Mouse (Mus musculus): Measurements from ENCODE around the gene Jhy. TPM values are rescaled to one million over a fixed set of nuclear protein-coding genes. Genes with fewer than 3 reads are reported as not detected.

Jhy gene
- polyA plus RNA-seq, 1 experiment from 2014 or later = 0.38 TPM

DNA sequence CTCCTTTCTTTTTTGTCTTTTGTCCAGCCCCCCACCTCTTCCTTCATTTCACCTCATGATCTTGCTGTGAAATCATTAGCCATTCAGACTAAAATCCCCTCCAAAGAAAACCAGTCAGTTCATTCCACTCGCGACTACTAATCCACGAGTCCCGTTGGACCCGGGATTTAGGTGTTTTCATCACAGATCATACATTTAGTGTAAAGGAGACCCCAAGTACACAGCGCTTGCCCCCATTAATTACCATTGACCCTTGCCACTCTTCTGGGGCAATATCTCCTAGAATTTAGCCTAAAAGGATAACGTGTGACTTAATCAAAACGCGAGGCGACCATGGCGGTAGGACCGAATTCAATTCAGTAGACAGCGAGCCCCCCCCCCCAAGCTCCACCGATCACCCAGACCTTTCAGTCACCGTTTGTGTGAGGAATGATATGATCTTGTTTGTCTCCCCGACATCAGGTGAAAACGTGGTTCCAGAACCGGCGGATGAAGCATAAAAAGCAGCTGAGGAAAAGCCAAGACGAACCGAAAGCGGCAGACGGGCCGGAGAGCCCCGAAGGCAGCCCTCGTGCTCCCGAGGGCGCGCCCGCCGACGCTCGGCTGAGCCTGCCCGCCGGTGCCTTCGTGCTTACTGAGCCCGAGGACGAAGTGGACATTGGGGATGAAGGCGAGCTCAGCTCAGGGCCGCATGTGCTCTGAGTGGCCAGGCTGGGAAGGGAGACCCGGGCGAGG is 86.6 kb downstream of the Jhy start:
- Histone ChIP-seq H3K9me3 (replicated peaks; ENCODE audit: control insufficient read depth, low read length) (no peaks in the 10 kb centered on the region), H3K27ac (replicated peaks; ENCODE audit: low read depth, low read length) (no peak overlapping the region), H3K27me3 (ENCODE audit: control insufficient read depth, insufficient read depth, low read length) (peaks cover 73% of the 10 kb centered on the region), H3K4me3 (ENCODE audit: low read depth, low read length) (no peak overlapping the region), H3K4me2 (ENCODE audit: low read depth, low read length) (peak overlapping the region; percentile 13; the same call in 1 of the 2 replicates), H3K36me3 (replicated peaks; ENCODE audit: control insufficient read depth, insufficient read depth, low read depth, low read length) (no peaks in the 10 kb centered on the region), H3K4me1 (ENCODE audit: control insufficient read depth, insufficient read depth, low read length) (no peaks in the 10 kb centered on the region; the same call in 1 of the 2 replicates), H3K9ac (replicated peaks; ENCODE audit: low read length) (no peak overlapping the region)
- WGBS = 1% methylated on average over 42 of the region's 42 CpGs
- DNase-seq (ENCODE audit: low spot score) (no peak), ATAC-seq (replicated peaks; ENCODE audit: insufficient number of reproducible peaks, low FRiP score, low TSS enrichment, low read depth) (no peak)

DNA sequence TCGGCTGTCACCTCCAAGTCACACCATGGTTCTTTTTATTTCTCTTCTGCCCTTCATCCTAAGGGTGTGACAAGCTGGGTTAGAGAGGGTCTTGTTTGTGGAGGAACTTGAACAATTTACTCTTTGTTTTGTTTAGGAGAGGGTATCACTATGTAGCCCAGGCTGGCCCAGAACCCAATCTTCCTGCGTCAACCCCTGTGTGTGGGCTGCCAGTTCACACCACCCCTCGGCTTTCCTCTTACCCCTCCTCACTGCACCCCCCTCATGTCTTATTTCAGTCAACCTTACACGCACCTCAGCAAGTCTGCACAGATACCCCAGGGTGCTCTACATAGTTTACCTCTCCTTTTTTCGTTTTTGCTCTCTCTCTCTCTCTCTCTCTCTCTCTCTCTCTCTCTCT is 87.2 kb downstream of the Jhy start:
- Histone ChIP-seq H3K4me2 (ENCODE audit: low read depth, low read length) (no peak overlapping the region), H3K36me3 (replicated peaks; ENCODE audit: control insufficient read depth, insufficient read depth, low read depth, low read length) (no peaks in the 10 kb centered on the region), H3K4me1 (ENCODE audit: control insufficient read depth, insufficient read depth, low read length) (no peaks in the 10 kb centered on the region; the same call in 1 of the 2 replicates), H3K9me3 (replicated peaks; ENCODE audit: control insufficient read depth, low read length) (no peaks in the 10 kb centered on the region), H3K9ac (replicated peaks; ENCODE audit: low read length) (no peak overlapping the region), H3K27me3 (ENCODE audit: control insufficient read depth, insufficient read depth, low read length) (peaks cover 79% of the 10 kb centered on the region), H3K4me3 (ENCODE audit: low read depth, low read length) (no peak overlapping the region), H3K27ac (replicated peaks; ENCODE audit: low read depth, low read length) (no peak overlapping the region)
- no peak for ATAC-seq (replicated peaks; ENCODE audit: insufficient number of reproducible peaks, low FRiP score, low TSS enrichment, low read depth)
- 5% methylated on average over 5 of the region's 5 CpGs for WGBS
- no peak for DNase-seq (ENCODE audit: low spot score)

DNA sequence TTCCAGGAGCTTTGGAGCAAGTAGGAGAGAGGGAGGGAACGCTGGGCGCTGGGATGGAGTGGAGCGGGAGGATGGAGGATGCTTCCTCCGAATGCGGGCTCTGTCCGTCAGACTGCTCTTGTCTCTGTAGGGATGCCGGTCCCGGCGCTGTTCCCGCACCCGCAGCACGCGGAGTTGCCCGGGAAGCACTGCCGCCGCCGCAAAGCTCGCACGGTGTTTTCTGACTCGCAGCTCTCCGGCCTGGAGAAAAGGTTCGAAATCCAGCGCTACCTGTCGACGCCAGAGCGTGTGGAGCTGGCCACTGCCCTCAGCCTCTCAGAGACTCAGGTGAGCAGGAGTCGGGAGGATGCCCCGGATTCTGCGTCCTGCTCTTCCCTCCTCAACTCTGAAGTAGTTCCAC is 87.8 kb downstream of the Jhy start:
- ATAC-seq (replicated peaks; ENCODE audit: insufficient number of reproducible peaks, low FRiP score, low TSS enrichment, low read depth) = no peak
- Histone ChIP-seq H3K4me2 (ENCODE audit: low read depth, low read length) (no peak overlapping the region), H3K9me3 (replicated peaks; ENCODE audit: control insufficient read depth, low read length) (no peaks in the 10 kb centered on the region), H3K27ac (replicated peaks; ENCODE audit: low read depth, low read length) (no peak overlapping the region), H3K27me3 (ENCODE audit: control insufficient read depth, insufficient read depth, low read length) (peaks cover 84% of the 10 kb centered on the region), H3K9ac (replicated peaks; ENCODE audit: low read length) (no peak overlapping the region), H3K4me1 (ENCODE audit: control insufficient read depth, insufficient read depth, low read length) (no peaks in the 10 kb centered on the region; the same call in 1 of the 2 replicates), H3K36me3 (replicated peaks; ENCODE audit: control insufficient read depth, insufficient read depth, low read depth, low read length) (no peaks in the 10 kb centered on the region), H3K4me3 (ENCODE audit: low read depth, low read length) (no peak overlapping the region)
- DNase-seq (ENCODE audit: low spot score) = no peak
- 1% methylated on average over 29 of the region's 29 CpGs for WGBS

DNA sequence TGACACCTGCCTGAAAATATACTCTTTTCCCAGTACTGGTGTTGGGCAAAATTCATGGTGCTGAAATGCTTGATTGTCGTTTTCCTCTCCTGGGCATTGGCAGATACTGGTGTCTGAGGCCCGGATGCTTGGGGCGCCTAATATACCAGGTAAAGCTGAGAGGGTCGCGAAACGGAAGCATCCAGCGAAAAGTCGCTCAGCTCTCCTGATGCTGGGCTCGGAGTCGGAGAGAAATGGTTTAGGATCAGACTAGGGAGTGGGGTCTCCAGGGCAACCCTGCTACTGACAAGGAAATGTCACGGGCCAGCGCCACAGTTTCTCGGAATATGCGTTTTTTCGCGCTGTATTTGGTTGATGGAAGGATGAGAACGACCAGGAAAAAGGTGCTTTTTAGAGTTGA is 88.5 kb downstream of the Jhy start:
- Histone ChIP-seq H3K4me3 (ENCODE audit: low read depth, low read length) (no peak overlapping the region), H3K36me3 (replicated peaks; ENCODE audit: control insufficient read depth, insufficient read depth, low read depth, low read length) (no peaks in the 10 kb centered on the region), H3K9me3 (replicated peaks; ENCODE audit: control insufficient read depth, low read length) (no peaks in the 10 kb centered on the region), H3K4me1 (ENCODE audit: control insufficient read depth, insufficient read depth, low read length) (no peaks in the 10 kb centered on the region; the same call in 1 of the 2 replicates), H3K27ac (replicated peaks; ENCODE audit: low read depth, low read length) (no peak overlapping the region), H3K27me3 (ENCODE audit: control insufficient read depth, insufficient read depth, low read length) (peaks cover 88% of the 10 kb centered on the region), H3K4me2 (ENCODE audit: low read depth, low read length) (no peak overlapping the region), H3K9ac (replicated peaks; ENCODE audit: low read length) (no peak overlapping the region)
- no peak for ATAC-seq (replicated peaks; ENCODE audit: insufficient number of reproducible peaks, low FRiP score, low TSS enrichment, low read depth)
- DNase-seq (ENCODE audit: low spot score) = no peak
- 1% methylated on average over 17 of the region's 17 CpGs for WGBS

DNA sequence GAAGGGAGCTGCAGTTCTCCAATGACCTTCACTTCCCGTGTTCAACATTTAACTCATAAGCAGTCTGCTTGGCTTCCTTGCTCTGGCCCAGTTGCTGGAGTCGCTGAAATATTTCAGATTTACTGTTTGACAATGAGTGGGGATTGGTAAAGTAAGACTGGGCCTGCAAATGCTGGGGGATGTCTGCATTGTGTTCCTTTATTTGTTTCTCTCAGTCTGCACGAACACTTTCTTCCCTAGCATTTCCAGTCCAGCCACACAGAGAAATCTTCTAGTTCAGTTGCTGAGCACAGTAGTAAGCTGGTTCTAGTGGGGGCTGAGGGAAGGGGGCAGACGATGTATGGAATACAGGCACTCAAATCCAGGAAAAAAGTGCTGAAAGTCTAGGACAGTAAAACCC is 89.0 kb downstream of the Jhy start:
- Histone ChIP-seq H3K27me3 (ENCODE audit: control insufficient read depth, insufficient read depth, low read length) (peaks cover 91% of the 10 kb centered on the region), H3K4me2 (ENCODE audit: low read depth, low read length) (no peak overlapping the region), H3K4me1 (ENCODE audit: control insufficient read depth, insufficient read depth, low read length) (no peaks in the 10 kb centered on the region; the same call in 1 of the 2 replicates), H3K36me3 (replicated peaks; ENCODE audit: control insufficient read depth, insufficient read depth, low read depth, low read length) (no peaks in the 10 kb centered on the region), H3K9ac (replicated peaks; ENCODE audit: low read length) (no peak overlapping the region), H3K4me3 (ENCODE audit: low read depth, low read length) (no peak overlapping the region), H3K27ac (replicated peaks; ENCODE audit: low read depth, low read length) (no peak overlapping the region), H3K9me3 (replicated peaks; ENCODE audit: control insufficient read depth, low read length) (no peaks in the 10 kb centered on the region)
- DNase-seq (ENCODE audit: low spot score) (no peak), ATAC-seq (replicated peaks; ENCODE audit: insufficient number of reproducible peaks, low FRiP score, low TSS enrichment, low read depth) (no peak)
- 2% methylated on average over 4 of the region's 4 CpGs for WGBS

DNA sequence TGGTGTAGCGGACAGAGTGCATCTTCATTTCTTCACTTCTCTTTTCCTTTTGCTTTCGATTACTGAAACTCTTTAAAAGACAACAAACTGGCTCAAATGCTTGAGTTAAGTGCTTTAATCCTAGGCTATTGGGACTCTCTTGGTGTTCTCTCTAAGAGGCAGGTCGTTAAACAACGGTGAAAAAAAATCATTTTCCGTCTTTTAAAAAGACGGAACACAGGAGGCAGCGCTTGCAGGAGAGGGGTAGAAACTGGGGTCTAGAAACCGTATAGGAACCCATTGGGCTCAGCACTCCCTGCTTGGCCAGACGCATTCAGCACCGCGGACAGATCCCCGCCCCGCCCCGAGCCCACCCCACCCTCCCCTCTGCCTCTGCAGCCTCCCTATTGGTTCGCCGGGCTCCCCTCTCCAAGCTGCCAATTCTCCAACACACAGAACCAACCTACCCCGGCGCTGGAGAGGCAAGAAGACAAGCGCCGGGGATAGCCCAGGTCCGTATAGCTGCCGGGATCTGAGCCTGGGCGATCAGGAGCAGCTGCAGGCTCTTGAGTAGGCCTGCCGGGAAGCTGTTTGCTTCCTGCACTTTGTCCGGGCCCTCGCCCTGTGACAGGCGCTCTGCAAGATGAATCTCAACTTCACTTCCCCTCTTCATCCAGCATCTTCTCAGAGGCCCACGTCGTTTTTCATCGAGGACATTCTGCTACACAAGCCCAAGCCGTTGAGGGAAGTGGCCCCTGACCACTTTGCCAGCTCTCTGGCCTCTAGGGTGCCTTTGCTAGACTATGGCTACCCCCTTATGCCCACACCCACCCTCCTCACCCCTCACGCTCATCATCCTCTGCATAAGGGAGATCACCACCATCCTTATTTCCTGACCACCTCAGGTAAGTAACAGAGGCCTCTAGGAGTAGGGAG is 90.1 kb downstream of the Jhy start, which contains the start of gene Bsx:
TSS of gene Bsx (plus strand) at position 572 of the 915 bp plus-strand sequence.
- ATAC-seq (replicated peaks; ENCODE audit: insufficient number of reproducible peaks, low FRiP score, low TSS enrichment, low read depth) (peak; percentile 91), DNase-seq (ENCODE audit: low spot score) (peak; percentile 90)
- Histone ChIP-seq H3K9me3 (replicated peaks; ENCODE audit: control insufficient read depth, low read length) (no peaks in the 10 kb centered on the region), H3K27me3 (ENCODE audit: control insufficient read depth, insufficient read depth, low read length) (peaks cover 82% of the 10 kb centered on the region), H3K9ac (replicated peaks; ENCODE audit: low read length) (no peak within 1 kb of the TSS), H3K36me3 (replicated peaks; ENCODE audit: control insufficient read depth, insufficient read depth, low read depth, low read length) (no peaks in the 10 kb centered on the region), H3K4me2 (ENCODE audit: low read depth, low read length) (no peak within 1 kb of the TSS), H3K4me1 (ENCODE audit: control insufficient read depth, insufficient read depth, low read length) (no peaks in the 10 kb centered on the region; the same call in 1 of the 2 replicates), H3K4me3 (ENCODE audit: low read depth, low read length) (no peak within 1 kb of the TSS), H3K27ac (replicated peaks; ENCODE audit: low read depth, low read length) (no peak within 1 kb of the TSS)
- 2% methylated on average over 28 of the region's 32 CpGs for WGBS

DNA sequence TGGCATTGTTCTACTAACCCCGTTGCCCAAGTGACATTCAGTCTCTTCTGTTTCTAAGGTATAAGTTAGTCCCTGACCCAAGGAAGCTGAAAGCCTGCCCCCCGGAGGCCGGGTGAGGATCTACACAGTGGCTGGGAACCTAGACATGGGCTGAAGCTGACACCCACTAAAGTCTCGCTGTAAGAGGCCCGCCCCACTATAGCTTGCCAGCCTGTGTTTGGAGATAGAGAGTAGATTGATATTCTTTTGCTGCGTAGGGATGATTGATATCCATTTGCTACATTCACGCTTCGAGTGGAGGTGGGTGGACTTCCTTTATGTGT is 91.8 kb downstream of the Jhy start:
- Histone ChIP-seq H3K4me3 (ENCODE audit: low read depth, low read length) (no peak overlapping the region), H3K9me3 (replicated peaks; ENCODE audit: control insufficient read depth, low read length) (no peaks in the 10 kb centered on the region), H3K27me3 (ENCODE audit: control insufficient read depth, insufficient read depth, low read length) (peaks cover 65% of the 10 kb centered on the region), H3K4me2 (ENCODE audit: low read depth, low read length) (no peak overlapping the region), H3K36me3 (replicated peaks; ENCODE audit: control insufficient read depth, insufficient read depth, low read depth, low read length) (no peaks in the 10 kb centered on the region), H3K9ac (replicated peaks; ENCODE audit: low read length) (no peak overlapping the region), H3K4me1 (ENCODE audit: control insufficient read depth, insufficient read depth, low read length) (no peaks in the 10 kb centered on the region), H3K27ac (replicated peaks; ENCODE audit: low read depth, low read length) (no peak overlapping the region)
- ATAC-seq (replicated peaks; ENCODE audit: insufficient number of reproducible peaks, low FRiP score, low TSS enrichment, low read depth) (no peak), DNase-seq (ENCODE audit: low spot score) (no peak)
- WGBS = 5% methylated on average over 8 of the region's 8 CpGs
